Mouse (Mus musculus) bone marrow, adult 2 months (tissue): ENCODE measurements around the gene Blnk. TPM values are rescaled to one million over a fixed set of nuclear protein-coding genes. Genes with fewer than 3 reads are reported as not detected.

Source experiments
- H3K27ac ChIP-seq: fragments of 200-500 bp; 2 replicates; pipeline ENCODE4 v1.5.1; 2012; ENCODE audit warnings: low read depth, mild to moderate bottlenecking, control low read depth, inconsistent platforms, low read length; ENCODE audit not compliant: control insufficient read depth, poor library complexity, insufficient read depth
- H3K4me1 ChIP-seq: fragments of 200-500 bp; 2 replicates; pipeline ENCODE4 v1.6.1; 2011; ENCODE audit warnings: low read length; ENCODE audit not compliant: control insufficient read depth, insufficient read depth
- H3K4me3 ChIP-seq: fragments of 200-500 bp; replicated peaks from 2 replicates; pipeline ENCODE3; 2011; ENCODE audit warnings: mild to moderate bottlenecking, low read depth, low read length, control low read depth; ENCODE audit not compliant: control insufficient read depth
- CTCF ChIP-seq: fragments of 200-500 bp; IDR thresholded peaks from 2 replicates; pipeline ENCODE4 v1.5.1; 2011; ENCODE audit warnings: low read length, control low read depth; ENCODE audit not compliant: control insufficient read depth, insufficient read depth
- POLR2A ChIP-seq: fragments of 200-500 bp; IDR thresholded peaks from 2 replicates; pipeline ENCODE4 v1.6.1; 2011; ENCODE audit warnings: low read depth, mild to moderate bottlenecking, control low read depth, low read length, borderline replicate concordance; ENCODE audit not compliant: control insufficient read depth
- WGBS: fragments of 180-500 bp; shearing (Covaris S2); methylation state at CpG from one replicate; pipeline ENCODE4 v1.1.7; 2018; 5-methylcytosine and 5-hydroxymethylcytosine counted together
- polyA plus RNA-seq: library from polyadenylated mRNA; stranded (reverse); fragments of >200 nt; gene quantifications from 2 replicates; pipeline ENCODE4 v1.2.4, GENCODE M21; 2011; ENCODE audit warnings: low replicate concordance; ENCODE audit not compliant: missing spikeins, insufficient read depth, insufficient read length

Gene Blnk
- polyA plus RNA-seq, 1 experiment, result 32.9 TPM

- Histone ChIP-seq H3K4me3 (peak overlapping the region; percentile 31), H3K4me1 (peaks cover 7% of the 10 kb centered on the region), H3K27ac (peak overlapping the region; percentile 90)
- WGBS, result 28% methylated on average over 21 of the region's 21 CpGs
- TF ChIP-seq POLR2A (no peak), CTCF (no peak)
Observed at GRCm38 (mm10) chr19:40995449-40996401, 1.4 kb upstream of the Blnk start.

GRCm38 (mm10) chr19:40994911-40995310, 576 bp upstream of the Blnk start:
- WGBS, result 59% methylated on average over 7 of the region's 7 CpGs
- peaks cover 7% of the 10 kb centered on the region for H3K4me1 ChIP-seq
- H3K4me3 ChIP-seq, result no peak overlapping the region
- peak overlapping the region; percentile 90; the same call in 1 of the 2 replicates for H3K27ac ChIP-seq
- TF ChIP-seq CTCF (no peak), POLR2A (no peak)

- H3K4me3 ChIP-seq, result peak overlapping the region; percentile 71
- 52% methylated on average over 5 of the region's 5 CpGs for WGBS
- TF ChIP-seq CTCF (no peak), POLR2A (no peak)
- peaks cover 2% of the 10 kb centered on the region; the same call in 1 of the 2 replicates for H3K4me1 ChIP-seq
- peak overlapping the region; percentile 62 for H3K27ac ChIP-seq
Observed at GRCm38 (mm10) chr19:40993356-40993755, 979 bp downstream of the Blnk start.

- Histone ChIP-seq H3K27ac (peak overlapping the region; percentile 45; the same call in 1 of the 2 replicates), H3K4me3 (peak overlapping the region; percentile 60), H3K4me1 (peaks cover 1% of the 10 kb centered on the region; the same call in 1 of the 2 replicates)
- WGBS, result 71% methylated on average over 8 of the region's 8 CpGs
- no peak for TF ChIP-seq CTCF
- no peak for TF ChIP-seq POLR2A
Observed at GRCm38 (mm10) chr19:40992517-40993044, 1.8 kb downstream of the Blnk start.

DNA sequence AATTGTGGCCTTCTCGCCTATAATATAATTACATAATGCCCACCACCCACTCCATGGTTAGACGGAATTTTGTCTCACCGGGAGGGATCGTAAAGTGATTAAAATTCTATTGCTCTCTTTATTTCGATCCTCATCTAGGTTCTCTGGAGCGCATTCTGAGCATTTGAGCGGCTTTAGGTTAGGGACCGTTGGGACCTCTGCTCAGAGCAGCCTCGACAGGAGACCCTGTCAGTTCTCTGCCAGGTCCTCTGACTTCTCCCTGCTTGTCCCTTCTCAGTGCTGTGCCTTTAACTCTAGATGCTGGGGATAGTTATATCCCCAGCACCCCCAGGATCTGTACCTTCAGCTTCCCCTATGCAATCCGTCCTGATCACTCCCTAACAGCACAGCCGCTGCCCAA, 2.2 kb downstream of the Blnk start:
- 77% methylated on average over 11 of the region's 11 CpGs for WGBS
- H3K27ac ChIP-seq, result no peak overlapping the region
- peaks cover 1% of the 10 kb centered on the region; the same call in 1 of the 2 replicates for H3K4me1 ChIP-seq
- TF ChIP-seq POLR2A (no peak), CTCF (no peak)
- H3K4me3 ChIP-seq, result peak overlapping the region; percentile 9

DNA sequence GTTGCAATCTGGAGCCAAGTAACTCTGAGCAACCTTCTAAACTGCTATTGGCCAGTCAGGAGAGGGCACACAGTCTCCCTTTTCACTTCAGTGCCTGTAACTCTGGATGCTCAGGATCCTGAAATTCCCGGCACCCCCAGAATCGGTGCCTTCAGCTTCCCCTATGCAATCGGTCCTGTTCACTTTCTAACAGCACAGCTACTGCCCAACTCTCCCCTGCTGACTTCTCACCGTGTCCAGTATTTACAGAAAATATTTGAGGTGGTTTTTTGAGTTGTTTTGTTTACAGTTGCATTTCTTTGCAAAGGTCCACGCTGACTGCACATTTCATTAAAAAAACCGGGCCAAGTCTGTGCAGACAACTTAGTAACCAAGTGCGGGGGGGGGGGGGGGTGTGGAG, 2.7 kb downstream of the Blnk start:
- WGBS, result 75% methylated on average over 7 of the region's 7 CpGs
- Histone ChIP-seq H3K27ac (no peak overlapping the region), H3K4me3 (peak overlapping the region; percentile 2), H3K4me1 (peaks cover 1% of the 10 kb centered on the region; the same call in 1 of the 2 replicates)
- TF ChIP-seq CTCF (no peak), POLR2A (no peak)

DNA sequence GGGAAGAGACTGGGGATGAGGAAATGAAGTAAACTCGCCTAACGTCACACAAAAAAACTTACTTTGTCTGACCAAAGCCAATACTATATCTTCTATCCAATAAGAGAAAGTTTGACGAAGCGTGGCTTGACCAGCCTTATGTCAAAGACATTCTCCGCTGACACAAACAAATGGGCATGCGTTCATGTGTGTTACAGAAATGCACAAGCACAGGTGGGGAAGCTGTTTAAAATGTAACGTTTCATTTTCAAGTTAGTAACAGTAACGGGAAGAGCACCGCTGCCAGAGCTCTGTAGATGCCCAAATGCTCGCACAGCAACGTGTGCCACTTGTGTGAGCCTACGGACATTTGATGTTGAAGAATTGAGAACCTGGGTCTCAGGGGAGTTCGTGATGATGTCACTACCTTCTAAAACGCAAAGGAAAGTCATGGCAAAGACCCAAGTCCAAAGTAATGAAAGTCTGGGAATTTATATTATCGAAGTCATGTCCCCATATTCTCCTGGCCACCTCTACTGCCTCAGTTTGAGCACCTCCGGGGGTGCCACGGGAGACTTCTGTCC, 3.5 kb downstream of the Blnk start:
- H3K4me3 ChIP-seq, result peak overlapping the region; percentile 43
- H3K4me1 ChIP-seq, result peaks cover 1% of the 10 kb centered on the region; the same call in 1 of the 2 replicates
- TF ChIP-seq CTCF, result no peak
- no peak for TF ChIP-seq POLR2A
- no peak overlapping the region for H3K27ac ChIP-seq
- WGBS, result 71% methylated on average over 17 of the region's 17 CpGs

- no peak overlapping the region for H3K27ac ChIP-seq
- peaks cover 1% of the 10 kb centered on the region; the same call in 1 of the 2 replicates for H3K4me1 ChIP-seq
- H3K4me3 ChIP-seq, result no peak overlapping the region
- TF ChIP-seq CTCF (no peak), POLR2A (no peak)
- 73% methylated on average over 9 of the region's 9 CpGs for WGBS
Observed at GRCm38 (mm10) chr19:40989961-40990600, 4.3 kb downstream of the Blnk start.
